Mouse (Mus musculus): ENCODE measurements around the gene Mfsd7a. TPM values are rescaled to one million over a fixed set of nuclear protein-coding genes. Genes with fewer than 3 reads are reported as not detected.

Mfsd7a gene
- polyA plus RNA-seq, 1 experiment from 2014 or later, result 0.34 TPM

Other genes with a start within 250 kb of the Mfsd7a start
- gene Dr1, start 180.0 kb downstream of the Mfsd7a start, polyA plus RNA-seq (2016; fragmentation: Nextera tagmentation; extraction: Ambion mirVana), result 32.8 and 33.0 TPM in 2 replicates
- 7.7 and 8.1 TPM in 2 replicates for gene Pigg, start 136.3 kb downstream of the Mfsd7a start, polyA plus RNA-seq (2016; fragmentation: Nextera tagmentation; extraction: Ambion mirVana)
- not detected in 2 replicates for gene Gm42517, start 81.0 kb downstream of the Mfsd7a start, polyA plus RNA-seq (2016; fragmentation: Nextera tagmentation; extraction: Ambion mirVana)
- 0.21 and 0.23 TPM in 2 replicates for gene Pde6b, start 60.5 kb downstream of the Mfsd7a start, polyA plus RNA-seq (2016; fragmentation: Nextera tagmentation; extraction: Ambion mirVana)
- 891 and 894 TPM in 2 replicates for gene Atp5k, start 14.4 kb downstream of the Mfsd7a start, polyA plus RNA-seq (2016; fragmentation: Nextera tagmentation; extraction: Ambion mirVana)
- gene Pcgf3, start 12.3 kb upstream of the Mfsd7a start, polyA plus RNA-seq (2016; fragmentation: Nextera tagmentation; extraction: Ambion mirVana), result 24.7 and 25.2 TPM in 2 replicates
- gene Cplx1, start 101.1 kb upstream of the Mfsd7a start, polyA plus RNA-seq (2016; fragmentation: Nextera tagmentation; extraction: Ambion mirVana), result 0.39 and 0.57 TPM in 2 replicates
- 42.5 and 43.2 TPM in 2 replicates for gene Gak, start 180.9 kb upstream of the Mfsd7a start, polyA plus RNA-seq (2016; fragmentation: Nextera tagmentation; extraction: Ambion mirVana)
- gene Tmem175, start 180.9 kb upstream of the Mfsd7a start, polyA plus RNA-seq (2016; fragmentation: Nextera tagmentation; extraction: Ambion mirVana), result 18.5 and 18.6 TPM in 2 replicates
- 16.5 and 17.8 TPM in 2 replicates for gene Idua, start 211.4 kb upstream of the Mfsd7a start, polyA plus RNA-seq (2016; fragmentation: Nextera tagmentation; extraction: Ambion mirVana)
- gene Dgkq, start 220.8 kb upstream of the Mfsd7a start, polyA plus RNA-seq (2016; fragmentation: Nextera tagmentation; extraction: Ambion mirVana), result 8.4 and 9.4 TPM in 2 replicates
- 0.54 and 1.0 TPM in 2 replicates for gene Slc26a1, start 226.7 kb upstream of the Mfsd7a start, polyA plus RNA-seq (2016; fragmentation: Nextera tagmentation; extraction: Ambion mirVana)
- gene Fgfrl1, start 243.5 kb upstream of the Mfsd7a start, polyA plus RNA-seq (2016; fragmentation: Nextera tagmentation; extraction: Ambion mirVana), result 39.1 and 40.1 TPM in 2 replicates

Data from heart, embryonic 12.5 days (tissue).